Mouse (Mus musculus): ENCODE results near the gene Olfr1417. TPM values are rescaled to one million over a fixed set of nuclear protein-coding genes. Genes with fewer than 3 reads are reported as not detected.

Olfr1417 gene
- polyA plus RNA-seq (2014; fragmentation: Illumina TruSeq; extraction: RNeasy Lipid Tissue Mini Kit (QIAGEN cat#74804); ENCODE audit: low read depth, low replicate concordance), result not detected

DNA sequence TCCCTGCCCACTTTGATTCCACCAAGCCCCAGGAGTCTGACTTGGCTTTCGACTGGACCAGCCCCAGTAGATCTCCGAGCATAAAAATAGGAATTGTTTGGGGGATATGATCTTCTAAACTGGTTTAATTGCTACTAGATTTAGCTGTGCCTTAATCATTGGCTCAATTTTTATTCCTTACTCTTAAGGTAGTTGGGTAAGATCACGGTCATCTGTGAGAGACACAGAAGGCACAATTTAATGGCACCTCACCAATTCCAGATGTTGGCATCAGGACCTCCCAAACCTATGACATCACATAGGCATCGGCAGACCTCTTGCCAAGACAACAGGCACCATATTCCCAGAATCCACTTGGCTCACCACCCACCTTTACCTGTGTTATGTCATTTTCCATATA is at the start of gene Olfr1417:
Olfr1417 (minus strand) TSS at position 101 of the 400 bp plus-strand sequence.

DNA sequence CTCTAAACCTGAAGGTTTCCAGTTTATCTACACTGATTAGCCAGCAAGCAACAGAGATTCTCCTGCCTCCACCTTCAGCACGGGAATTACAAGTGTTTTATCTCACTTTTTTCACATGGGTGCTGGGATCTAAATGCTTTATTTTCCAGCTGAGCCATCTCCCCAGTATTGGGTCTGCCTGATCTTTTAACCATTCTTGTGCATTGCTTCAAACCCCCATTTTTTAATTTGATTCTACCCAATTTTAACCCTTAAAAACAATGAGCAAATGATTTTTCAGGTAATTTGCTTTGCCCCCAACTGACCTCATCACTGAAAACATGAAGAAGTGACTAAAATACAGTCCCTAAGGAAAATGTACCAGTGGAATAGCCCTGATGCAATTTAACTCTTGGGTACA is 47.2 kb upstream of the Olfr1417 start, which contains the start of gene Olfr1420:
Olfr1420 (plus strand) TSS at position 301 of the 400 bp plus-strand sequence.

GRCm38 (mm10) chr19:11875006-11875405 is 36.0 kb upstream of the Olfr1417 start, which contains the start of gene Olfr1419:
Olfr1419 (minus strand) TSS chr19:11875106.

DNA sequence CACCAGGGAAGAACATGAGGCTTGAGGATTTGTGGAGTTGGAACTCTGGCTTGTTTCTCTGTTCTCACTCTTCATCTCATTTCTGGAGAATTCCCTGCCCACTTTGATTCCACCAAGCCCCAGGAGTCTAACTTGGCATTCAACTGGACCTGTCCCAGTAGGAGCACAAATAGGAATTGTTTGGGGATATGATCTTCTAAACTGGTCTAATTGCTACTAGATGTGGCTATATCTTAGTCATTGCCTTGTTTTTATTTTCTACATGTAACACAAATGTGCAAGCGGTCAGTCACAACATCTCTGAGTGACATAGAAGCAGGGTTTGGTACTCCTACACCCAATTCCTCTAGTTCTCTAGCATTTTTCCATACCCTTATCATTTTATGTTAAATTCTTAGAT is 21.9 kb upstream of the Olfr1417 start, which contains the start of gene Olfr1418:
Olfr1418 (minus strand) TSS at position 101 of the 400 bp plus-strand sequence.

GRCm38 (mm10) chr19:11819143-11819700 is 19.8 kb downstream of the Olfr1417 start, which contains the start of gene Stx3:
Stx3 (minus strand) TSS chr19:11819403.

Other genes starting within 250 kb of the Olfr1417 start
- gene Ms4a6d, start 234.4 kb downstream of the Olfr1417 start, polyA plus RNA-seq (2014; fragmentation: Illumina TruSeq; extraction: RNeasy Lipid Tissue Mini Kit (QIAGEN cat#74804); ENCODE audit: low read depth, low replicate concordance), result 2.6 TPM
- not detected for gene Ms4a2, start 215.5 kb downstream of the Olfr1417 start, polyA plus RNA-seq (2014; fragmentation: Illumina TruSeq; extraction: RNeasy Lipid Tissue Mini Kit (QIAGEN cat#74804); ENCODE audit: low read depth, low replicate concordance)
- not detected for gene Ms4a3, start 198.4 kb downstream of the Olfr1417 start, polyA plus RNA-seq (2014; fragmentation: Illumina TruSeq; extraction: RNeasy Lipid Tissue Mini Kit (QIAGEN cat#74804); ENCODE audit: low read depth, low replicate concordance)
- gene Oosp2, start 178.7 kb downstream of the Olfr1417 start, polyA plus RNA-seq (2014; fragmentation: Illumina TruSeq; extraction: RNeasy Lipid Tissue Mini Kit (QIAGEN cat#74804); ENCODE audit: low read depth, low replicate concordance), result not detected
- not detected for gene Oosp1, start 148.1 kb downstream of the Olfr1417 start, polyA plus RNA-seq (2014; fragmentation: Illumina TruSeq; extraction: RNeasy Lipid Tissue Mini Kit (QIAGEN cat#74804); ENCODE audit: low read depth, low replicate concordance)
- not detected for gene Oosp3, start 142.2 kb downstream of the Olfr1417 start, polyA plus RNA-seq (2014; fragmentation: Illumina TruSeq; extraction: RNeasy Lipid Tissue Mini Kit (QIAGEN cat#74804); ENCODE audit: low read depth, low replicate concordance)
- not detected for gene Gif, start 91.7 kb downstream of the Olfr1417 start, polyA plus RNA-seq (2014; fragmentation: Illumina TruSeq; extraction: RNeasy Lipid Tissue Mini Kit (QIAGEN cat#74804); ENCODE audit: low read depth, low replicate concordance)
- gene Mrpl16, start 68.8 kb downstream of the Olfr1417 start, polyA plus RNA-seq (2014; fragmentation: Illumina TruSeq; extraction: RNeasy Lipid Tissue Mini Kit (QIAGEN cat#74804); ENCODE audit: low read depth, low replicate concordance), result 35.4 TPM
- 1.8 TPM for gene Stx3, start 19.8 kb downstream of the Olfr1417 start, polyA plus RNA-seq (2014; fragmentation: Illumina TruSeq; extraction: RNeasy Lipid Tissue Mini Kit (QIAGEN cat#74804); ENCODE audit: low read depth, low replicate concordance)
- gene Olfr1418, start 21.8 kb upstream of the Olfr1417 start, polyA plus RNA-seq (2014; fragmentation: Illumina TruSeq; extraction: RNeasy Lipid Tissue Mini Kit (QIAGEN cat#74804); ENCODE audit: low read depth, low replicate concordance), result not detected
- not detected for gene Olfr1419, start 35.9 kb upstream of the Olfr1417 start, polyA plus RNA-seq (2014; fragmentation: Illumina TruSeq; extraction: RNeasy Lipid Tissue Mini Kit (QIAGEN cat#74804); ENCODE audit: low read depth, low replicate concordance)
- not detected for gene Olfr1420, start 47.3 kb upstream of the Olfr1417 start, polyA plus RNA-seq (2014; fragmentation: Illumina TruSeq; extraction: RNeasy Lipid Tissue Mini Kit (QIAGEN cat#74804); ENCODE audit: low read depth, low replicate concordance)
- 16.1 TPM for gene Patl1, start 73.2 kb upstream of the Olfr1417 start, polyA plus RNA-seq (2014; fragmentation: Illumina TruSeq; extraction: RNeasy Lipid Tissue Mini Kit (QIAGEN cat#74804); ENCODE audit: low read depth, low replicate concordance)
- 19.4 TPM for gene Osbp, start 126.7 kb upstream of the Olfr1417 start, polyA plus RNA-seq (2014; fragmentation: Illumina TruSeq; extraction: RNeasy Lipid Tissue Mini Kit (QIAGEN cat#74804); ENCODE audit: low read depth, low replicate concordance)
- not detected for gene Olfr1423, start 202.1 kb upstream of the Olfr1417 start, polyA plus RNA-seq (2014; fragmentation: Illumina TruSeq; extraction: RNeasy Lipid Tissue Mini Kit (QIAGEN cat#74804); ENCODE audit: low read depth, low replicate concordance)
- gene Olfr1424, start 223.5 kb upstream of the Olfr1417 start, polyA plus RNA-seq (2014; fragmentation: Illumina TruSeq; extraction: RNeasy Lipid Tissue Mini Kit (QIAGEN cat#74804); ENCODE audit: low read depth, low replicate concordance), result not detected
- not detected for gene Olfr1425, start 238.5 kb upstream of the Olfr1417 start, polyA plus RNA-seq (2014; fragmentation: Illumina TruSeq; extraction: RNeasy Lipid Tissue Mini Kit (QIAGEN cat#74804); ENCODE audit: low read depth, low replicate concordance)

All from liver, adult 10 weeks (tissue).